Comparison of ENCODE assay signal across 25 mouse cellular contexts in genomic region chr17:28260543-28260909, GRCm38 (mm10). TPM values are rescaled to one million over a fixed set of nuclear protein-coding genes. Genes with fewer than 3 reads are reported as not detected.
DNase-seq lines count a peak whose midpoint lies in the region; ATAC-seq and TF ChIP-seq lines count a peak whose summit lies in the region.
"Had no signal": no experiment of that assay in that cellular context is flagged by ENCODE, and none has a peak within 500 bp of the region (broad histone marks: within the 10 kb centered on the region; RNA-seq: fewer than 3 reads in every experiment).

No protein-coding gene starts in this region.

- H3K9ac ChIP-seq in forebrain, embryonic 12.5 days, result no peak overlapping the region
- H3K9ac ChIP-seq: embryonic facial prominence, embryonic 13.5 days; embryonic facial prominence, embryonic 15.5 days had no signal

- H3K27ac ChIP-seq in forebrain, embryonic 10.5 days, result 0 out of 2 replicates have a peak overlapping the region, but pooled peaks have one; percentile 7
- no peak overlapping the region for H3K27ac ChIP-seq in forebrain, embryonic 12.5 days
- H3K27ac ChIP-seq in heart, embryonic 10.5 days, result peak overlapping the region; percentile 74
- H3K27ac ChIP-seq: embryonic facial prominence, embryonic 13.5 days; embryonic facial prominence, embryonic 15.5 days had no signal

- H3K4me1 ChIP-seq in forebrain, embryonic 10.5 days, result peaks cover 40% of the 10 kb centered on the region
- peaks cover 9% of the 10 kb centered on the region; the same call in 1 of the 2 replicates for H3K4me1 ChIP-seq in forebrain, embryonic 12.5 days
- H3K4me1 ChIP-seq in heart, embryonic 10.5 days, result peaks cover 79% of the 10 kb centered on the region
- H3K4me1 ChIP-seq in megakaryocyte, embryonic 14.5 days, result peaks cover 96% of the 10 kb centered on the region

- peaks cover 6% of the 10 kb centered on the region; the same call in 1 of the 2 replicates for H3K36me3 ChIP-seq in forebrain, embryonic 10.5 days (replicated peaks)
- no peaks in the 10 kb centered on the region for H3K36me3 ChIP-seq in forebrain, embryonic 12.5 days (replicated peaks)
- peaks cover 8% of the 10 kb centered on the region; the same call in 1 of the 2 replicates for H3K36me3 ChIP-seq in heart, embryonic 10.5 days
- peaks cover 74% of the 10 kb centered on the region for H3K36me3 ChIP-seq in megakaryocyte, embryonic 14.5 days (replicated peaks; ENCODE audit: low read length)
- H3K36me3 ChIP-seq in myocyte (ENCODE audit: control insufficient read depth, insufficient read depth), result no peaks in the 10 kb centered on the region

- no peaks in the 10 kb centered on the region for H3K27me3 ChIP-seq in forebrain, embryonic 10.5 days (ENCODE audit: poor library complexity, severe bottlenecking)
- H3K27me3 ChIP-seq in forebrain, embryonic 12.5 days, result no peaks in the 10 kb centered on the region
- no peaks in the 10 kb centered on the region for H3K27me3 ChIP-seq in heart, embryonic 10.5 days (ENCODE audit: insufficient read depth, poor library complexity, severe bottlenecking)
- H3K27me3 ChIP-seq in megakaryocyte, embryonic 14.5 days (replicated peaks), result no peaks in the 10 kb centered on the region
- no peaks in the 10 kb centered on the region for H3K27me3 ChIP-seq in myocyte (ENCODE audit: control insufficient read depth, insufficient read depth, insufficient read length)
- H3K27me3 ChIP-seq: CH12.LX; embryonic facial prominence, embryonic 13.5 days; embryonic facial prominence, embryonic 15.5 days; Patski had no signal

- no peak overlapping the region for H3K4me3 ChIP-seq in forebrain, embryonic 10.5 days
- no peak overlapping the region for H3K4me3 ChIP-seq in forebrain, embryonic 12.5 days (replicated peaks)
- H3K4me3 ChIP-seq in heart, embryonic 10.5 days, result no peak overlapping the region
- H3K4me3 ChIP-seq in megakaryocyte, embryonic 14.5 days (replicated peaks), result peak overlapping the region; percentile 57
- H3K4me3 ChIP-seq in myocyte, result no peak overlapping the region
- H3K4me3 ChIP-seq: embryonic facial prominence, embryonic 13.5 days; embryonic facial prominence, embryonic 15.5 days; erythroblast, embryonic 14.5 days had no signal

- TF ChIP-seq POLR2A in myocyte (IDR thresholded peaks at IDR 0.05; ENCODE audit: insufficient read length, low read depth), result no peak

- no peak overlapping the region for H3K4me2 ChIP-seq in forebrain, embryonic 12.5 days
- peak overlapping the region; percentile 42 for H3K4me2 ChIP-seq in myocyte (ENCODE audit: low read depth)
- H3K4me2 ChIP-seq: embryonic facial prominence, embryonic 13.5 days; embryonic facial prominence, embryonic 15.5 days had no signal

- no peak for ATAC-seq in forebrain, embryonic 12.5 days (ENCODE audit: low FRiP score)
- ATAC-seq in megakaryocyte, adult 5-6 weeks (ENCODE audit: poor library complexity, severe bottlenecking), result no peak
- ATAC-seq: activated CD4-positive, CD25-positive, alpha-beta regulatory T cell, adult 4 months; CD4-positive, CD25-positive, alpha-beta regulatory T cell, adult 4 months; forebrain, embryonic 14.5 days; forebrain, embryonic 16.5 days; Patski had no signal

- peaks cover 81% of the 10 kb centered on the region for H3K79me2 ChIP-seq in myocyte (ENCODE audit: control insufficient read depth, insufficient read depth)

- WGBS in forebrain, embryonic 10.5 days, result 84% methylated on average over 9 of the region's 9 CpGs
- WGBS in forebrain, embryonic 12.5 days, result 81% methylated on average over 9 of the region's 9 CpGs
- WGBS in heart, embryonic 10.5 days, result 84% methylated on average over 9 of the region's 9 CpGs

- 0 out of 2 replicates have a peak, but pooled peaks cover 2% of the 10 kb centered on the region for H3K9me3 ChIP-seq in forebrain, embryonic 10.5 days
- H3K9me3 ChIP-seq in forebrain, embryonic 12.5 days, result no peaks in the 10 kb centered on the region
- no peaks in the 10 kb centered on the region for H3K9me3 ChIP-seq in heart, embryonic 10.5 days
- H3K9me3 ChIP-seq in megakaryocyte, embryonic 14.5 days, result peaks cover 10% of the 10 kb centered on the region
- H3K9me3 ChIP-seq: embryonic facial prominence, embryonic 15.5 days had no signal

- no peak overlapping the region for H3ac ChIP-seq in myocyte (ENCODE audit: control insufficient read depth, insufficient read length)

- no peak for DNase-seq in forebrain, embryonic 10.5 days (ENCODE audit: extremely low spot score, low spot score)
- DNase-seq in heart, embryonic 10.5 days (ENCODE audit: low spot score), result no peak
- no peak for DNase-seq in heart, postnatal 36 days
- no peak for DNase-seq in gastrocnemius, postnatal 14 days
- DNase-seq: adrenal gland, adult 8-10 months; cerebellum, adult 11 months; cerebellum, adult 18-20 months; cerebellum, adult 8-10 months; cerebellum, adult 9-11 months; cerebellum, postnatal 14 days; cerebellum, postnatal 36 days; embryo, embryonic 11 days had no signal

- intact Hi-C loops in heart, postnatal 36 days (cut with DNase I), result no loop called here
- intact Hi-C loops in gastrocnemius, postnatal 14 days (cut with DNase I; ENCODE audit: low total_unique reads), result no loop called here

TF ChIP-seq in myocyte, 11 proteins besides CTCF, POLR2A, EP300 and RAD21:
- TF ChIP-seq E2F4 (IDR thresholded peaks at IDR 0.05; ENCODE audit: insufficient read depth) (no peak), USF1 (IDR thresholded peaks at IDR 0.05; ENCODE audit: low read depth) (no peak)

RNA-seq across cellular contexts. Expression of gene Ppard, which starts 28.0 kb away (rescaled TPM):
- 1.3 and 1.4 TPM in 2 replicates for polyA plus RNA-seq in forebrain, embryonic 10.5 days (2016; fragmentation: Nextera tagmentation; extraction: Ambion mirVana)
- polyA plus RNA-seq in forebrain, embryonic 12.5 days (2016; fragmentation: Nextera tagmentation; extraction: Ambion mirVana), result 1.4 and 1.6 TPM in 2 replicates
- 0.87 and 1.2 TPM in 2 replicates for polyA plus RNA-seq in heart, embryonic 10.5 days (2016; fragmentation: Nextera tagmentation; extraction: Ambion mirVana)
- 10 to 100 TPM; 33.3 to 40.1 TPM for total RNA-seq in heart, postnatal 36 days (2021)
- polyA plus RNA-seq in megakaryocyte, embryonic 14.5 days (2012; ENCODE audit: insufficient read depth, low replicate concordance), result 132 and 226 TPM in 2 replicates
- 19.5 and 19.6 TPM in 2 replicates for total RNA-seq in megakaryocyte, adult 5-6 weeks (2015)
- 4.4 and 8.2 TPM in 2 replicates for total RNA-seq in megakaryocyte, adult 5-6 weeks (2017)
- 32.6 TPM for polyA plus RNA-seq in myocyte (2012; fragmentation: generic; extraction: Trizol)
- 10 to 100 TPM; 29.2 to 29.5 TPM for total RNA-seq in gastrocnemius, postnatal 14 days (2021)

RNA-seq across cellular contexts. Expression of gene Fance, which starts 52.8 kb away (rescaled TPM):
- polyA plus RNA-seq in forebrain, embryonic 10.5 days (2016; fragmentation: Nextera tagmentation; extraction: Ambion mirVana), result 31.6 and 32.5 TPM in 2 replicates
- 25.9 and 26.0 TPM in 2 replicates for polyA plus RNA-seq in forebrain, embryonic 12.5 days (2016; fragmentation: Nextera tagmentation; extraction: Ambion mirVana)
- polyA plus RNA-seq in heart, embryonic 10.5 days (2016; fragmentation: Nextera tagmentation; extraction: Ambion mirVana), result 25.8 and 30.6 TPM in 2 replicates
- 10 to 100 TPM; 10.9 to 17.3 TPM for total RNA-seq in heart, postnatal 36 days (2021)
- polyA plus RNA-seq in megakaryocyte, embryonic 14.5 days (2012; ENCODE audit: insufficient read depth, low replicate concordance), result 33.1 and 40.3 TPM in 2 replicates
- 11.5 and 11.9 TPM in 2 replicates for total RNA-seq in megakaryocyte, adult 5-6 weeks (2015)
- 7.5 and 14.3 TPM in 2 replicates for total RNA-seq in megakaryocyte, adult 5-6 weeks (2017)
- polyA plus RNA-seq in myocyte (2012; fragmentation: generic; extraction: Trizol), result 28.5 TPM
- total RNA-seq in gastrocnemius, postnatal 14 days (2021), result 10 to 100 TPM; 10.2 to 10.4 TPM

RNA-seq across cellular contexts. Expression of gene Def6, which starts 52.9 kb away (rescaled TPM):
- polyA plus RNA-seq in forebrain, embryonic 10.5 days (2016; fragmentation: Nextera tagmentation; extraction: Ambion mirVana), result 2.4 and 4.1 TPM in 2 replicates
- 2.8 and 4.4 TPM in 2 replicates for polyA plus RNA-seq in forebrain, embryonic 12.5 days (2016; fragmentation: Nextera tagmentation; extraction: Ambion mirVana)
- polyA plus RNA-seq in heart, embryonic 10.5 days (2016; fragmentation: Nextera tagmentation; extraction: Ambion mirVana), result 3.2 and 5.2 TPM in 2 replicates
- 1 to 10 TPM; 3.1 to 3.2 TPM for total RNA-seq in heart, postnatal 36 days (2021)
- 90.3 and 202 TPM in 2 replicates for polyA plus RNA-seq in megakaryocyte, embryonic 14.5 days (2012; ENCODE audit: insufficient read depth, low replicate concordance)
- 35.4 and 40.7 TPM in 2 replicates for total RNA-seq in megakaryocyte, adult 5-6 weeks (2015)
- 91.5 and 92.6 TPM in 2 replicates for total RNA-seq in megakaryocyte, adult 5-6 weeks (2017)
- polyA plus RNA-seq in myocyte (2012; fragmentation: generic; extraction: Trizol), result 3.4 TPM
- 1 to 10 TPM; 2.2 to 2.7 TPM for total RNA-seq in gastrocnemius, postnatal 14 days (2021)

Comparison
In these comparisons a context has a peak if more than half of its experiments do, and no peak if none do; other contexts are left out.
1. RNA of gene Ppard, which starts 28.0 kb away (polyA plus RNA-seq): 132 to 226 TPM in megakaryocyte, embryonic 14.5 days and 32.6 TPM in myocyte (single experiment); 1.4 to 1.6 TPM in forebrain, embryonic 12.5 days, 1.3 to 1.4 TPM in forebrain, embryonic 10.5 days and 0.87 to 1.2 TPM in heart, embryonic 10.5 days; every median in the first group is over 10 times any median in the second.
2. RNA of gene Def6, which starts 52.9 kb away (polyA plus RNA-seq): 90.3 to 202 TPM in megakaryocyte, embryonic 14.5 days; 3.2 to 5.2 TPM in heart, embryonic 10.5 days, 2.8 to 4.4 TPM in forebrain, embryonic 12.5 days, 2.4 to 4.1 TPM in forebrain, embryonic 10.5 days and 3.4 TPM in myocyte (single experiment); every median in the first group is over 10 times any median in the second.